Mouse (Mus musculus) kidney, adult 2 months (tissue): Measurements from ENCODE around the gene Kif26a. TPM values are rescaled to one million over a fixed set of nuclear protein-coding genes. Genes with fewer than 3 reads are reported as not detected.

Source experiments
- DNase-seq: peaks from one replicate; pipeline ENCODE4 v3.0.0; 2021
- H3K27ac ChIP-seq: fragments of 200-500 bp; 2 replicates; pipeline ENCODE4 v1.5.1; 2012; ENCODE audit warnings: low read depth, low read length, control low read depth, inconsistent platforms; ENCODE audit not compliant: insufficient read depth
- H3K27me3 ChIP-seq: fragments of 200-500 bp; replicated peaks from 2 replicates; pipeline ENCODE4 v1.6.1; 2012; ENCODE audit warnings: mild to moderate bottlenecking, moderate library complexity, low read length, inconsistent platforms; ENCODE audit not compliant: control insufficient read depth, insufficient read depth
- H3K36me3 ChIP-seq: fragments of 200-500 bp; 2 replicates; pipeline ENCODE4 v1.6.1; 2012; ENCODE audit warnings: mild to moderate bottlenecking, moderate library complexity, low read length, inconsistent platforms; ENCODE audit not compliant: control insufficient read depth, insufficient read depth
- H3K4me1 ChIP-seq: fragments of 200-500 bp; 2 replicates; pipeline ENCODE4 v1.6.1; 2011; ENCODE audit warnings: low read length; ENCODE audit not compliant: control insufficient read depth, insufficient read depth
- H3K4me3 ChIP-seq: fragments of 200-500 bp; 2 replicates; pipeline ENCODE4 v1.5.1; 2011; ENCODE audit warnings: mild to moderate bottlenecking, low read depth, low read length, control low read depth; ENCODE audit not compliant: insufficient read depth
- CTCF ChIP-seq: fragments of 200-500 bp; conservative IDR thresholded peaks from 2 replicates; pipeline ENCODE4 v1.5.1; 2011; ENCODE audit warnings: low read depth, mild to moderate bottlenecking, control low read depth, low read length, moderate library complexity, mixed read lengths; ENCODE audit not compliant: insufficient read depth, insufficient read length
- POLR2A ChIP-seq: fragments of 200-500 bp; IDR thresholded peaks from one replicate; pipeline ENCODE4 v1.6.1; 2011; ENCODE audit warnings: low read depth, low read length, control low read depth
- WGBS: fragments of 180-500 bp; shearing (Covaris S2); methylation state at CpG from one replicate; pipeline ENCODE4 v1.1.7; 2018; 5-methylcytosine and 5-hydroxymethylcytosine counted together
- polyA plus RNA-seq: library from polyadenylated mRNA; depleted of rRNA; stranded (reverse); fragments of >200 nt; gene quantifications from 2 replicates; pipeline ENCODE4 v1.2.3, GENCODE M21; 2012

Kif26a gene
- polyA plus RNA-seq, 1 experiment: 3.8 TPM

- 81% methylated on average over 5 of the region's 5 CpGs for WGBS
- H3K27me3 ChIP-seq: no peaks in the 10 kb centered on the region
- H3K36me3 ChIP-seq: no peaks in the 10 kb centered on the region
- no peaks in the 10 kb centered on the region for H3K4me1 ChIP-seq
- no peak overlapping the region for H3K27ac ChIP-seq
- TF ChIP-seq POLR2A (no peak), CTCF (no peak)
- H3K4me3 ChIP-seq: no peak overlapping the region
- no peak for DNase-seq
These were observed 29.0 kb upstream of the Kif26a start for GRCm38 (mm10) chr12:112117006-112117405.

- TF ChIP-seq CTCF (no peak), POLR2A (no peak)
- DNase-seq: no peak
- Histone ChIP-seq H3K27ac (no peak overlapping the region), H3K27me3 (no peaks in the 10 kb centered on the region), H3K36me3 (no peaks in the 10 kb centered on the region), H3K4me1 (no peaks in the 10 kb centered on the region), H3K4me3 (no peak overlapping the region)
- 82% methylated on average over 7 of the region's 7 CpGs for WGBS
These were observed 28.4 kb upstream of the Kif26a start for GRCm38 (mm10) chr12:112117649-112118048.

- 61% methylated on average over 3 of the region's 3 CpGs for WGBS
- H3K4me1 ChIP-seq: no peaks in the 10 kb centered on the region
- H3K4me3 ChIP-seq: no peak overlapping the region
- H3K27ac ChIP-seq: no peak overlapping the region
- TF ChIP-seq POLR2A (no peak), CTCF (no peak)
- peak; percentile 51 for DNase-seq
- no peaks in the 10 kb centered on the region for H3K27me3 ChIP-seq
- H3K36me3 ChIP-seq: no peaks in the 10 kb centered on the region
These were observed 24.8 kb upstream of the Kif26a start for GRCm38 (mm10) chr12:112121188-112121587.

GRCm38 (mm10) chr12:112125903-112126302 lies 20.1 kb upstream of the Kif26a start:
- H3K27me3 ChIP-seq: no peaks in the 10 kb centered on the region
- no peak overlapping the region for H3K27ac ChIP-seq

GRCm38 (mm10) chr12:112126931-112127635 lies 18.9 kb upstream of the Kif26a start:
- 77% methylated on average over 14 of the region's 14 CpGs for WGBS
- DNase-seq: no peak
- Histone ChIP-seq H3K36me3 (no peaks in the 10 kb centered on the region), H3K4me1 (peaks cover 7% of the 10 kb centered on the region; the same call in 1 of the 2 replicates), H3K4me3 (no peak overlapping the region), H3K27ac (no peak overlapping the region), H3K27me3 (no peaks in the 10 kb centered on the region)
- TF ChIP-seq POLR2A: no peak
- TF ChIP-seq CTCF: peak; percentile 16; the same call in 1 of the 2 replicates

More at GRCm38 (mm10) chr12:112125903-112126302, 20.1 kb upstream of the Kif26a start:
- no peak overlapping the region for H3K4me3 ChIP-seq
- 53% methylated on average over 14 of the region's 14 CpGs for WGBS
- TF ChIP-seq POLR2A (no peak), CTCF (no peak)
- peaks cover 7% of the 10 kb centered on the region; the same call in 1 of the 2 replicates for H3K4me1 ChIP-seq
- DNase-seq: peak; percentile 54
- H3K36me3 ChIP-seq: no peaks in the 10 kb centered on the region

GRCm38 (mm10) chr12:112128526-112128925 lies 17.5 kb upstream of the Kif26a start:
- H3K36me3 ChIP-seq: no peaks in the 10 kb centered on the region
- H3K27ac ChIP-seq: no peak overlapping the region
- H3K4me3 ChIP-seq: no peak overlapping the region
- peaks cover 7% of the 10 kb centered on the region; the same call in 1 of the 2 replicates for H3K4me1 ChIP-seq
- no peaks in the 10 kb centered on the region for H3K27me3 ChIP-seq
- no peak for DNase-seq
- WGBS: 95% methylated on average over 4 of the region's 4 CpGs
- no peak for TF ChIP-seq POLR2A
- no peak for TF ChIP-seq CTCF

- Histone ChIP-seq H3K27me3 (no peaks in the 10 kb centered on the region), H3K27ac (peak overlapping the region; percentile 89), H3K4me1 (peaks cover 7% of the 10 kb centered on the region; the same call in 1 of the 2 replicates), H3K36me3 (no peaks in the 10 kb centered on the region), H3K4me3 (no peak overlapping the region)
- DNase-seq: no peak
- 64% methylated on average over 6 of the region's 6 CpGs for WGBS
- TF ChIP-seq POLR2A (no peak), CTCF (no peak)
These were observed 16.6 kb upstream of the Kif26a start for GRCm38 (mm10) chr12:112129300-112129856.
